Mouse (Mus musculus): ENCODE results near the gene Tspo. TPM values are rescaled to one million over a fixed set of nuclear protein-coding genes. Genes with fewer than 3 reads are reported as not detected.

Gene Tspo
- total RNA-seq, 2 experiments from 2014 or later, result 4.0 to 4.8 TPM

- no peak for DNase-seq (ENCODE audit: low spot score in 2 of 2)
- intact Hi-C loops (cut with DNase I), result no loop called here
These were observed 11.4 kb downstream of the Tspo start for GRCm38 (mm10) chr15:83574731-83575351.

DNA sequence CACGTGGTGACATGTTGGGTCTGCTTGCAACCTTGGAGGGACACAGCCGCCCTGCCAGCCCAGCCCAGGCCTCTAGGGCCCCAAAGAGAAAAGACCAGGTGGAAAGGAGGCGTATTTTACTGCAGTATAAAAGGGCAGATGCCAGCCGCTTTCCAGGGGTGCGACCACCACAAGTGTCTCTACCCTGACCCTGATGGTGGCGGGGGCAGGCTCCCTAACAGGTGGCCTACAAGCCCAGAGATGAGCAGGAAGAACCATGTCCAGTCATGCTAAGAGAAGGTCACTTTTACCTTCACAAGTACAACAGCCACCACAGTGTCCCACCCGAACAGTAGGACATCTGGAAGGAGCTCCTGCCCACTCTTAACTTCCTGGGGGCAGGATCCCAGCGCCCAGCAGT is 12.2 kb downstream of the Tspo start:
- no peak for DNase-seq (ENCODE audit: low spot score in 2 of 2)
- intact Hi-C loops (cut with DNase I), result no loop called here

DNA sequence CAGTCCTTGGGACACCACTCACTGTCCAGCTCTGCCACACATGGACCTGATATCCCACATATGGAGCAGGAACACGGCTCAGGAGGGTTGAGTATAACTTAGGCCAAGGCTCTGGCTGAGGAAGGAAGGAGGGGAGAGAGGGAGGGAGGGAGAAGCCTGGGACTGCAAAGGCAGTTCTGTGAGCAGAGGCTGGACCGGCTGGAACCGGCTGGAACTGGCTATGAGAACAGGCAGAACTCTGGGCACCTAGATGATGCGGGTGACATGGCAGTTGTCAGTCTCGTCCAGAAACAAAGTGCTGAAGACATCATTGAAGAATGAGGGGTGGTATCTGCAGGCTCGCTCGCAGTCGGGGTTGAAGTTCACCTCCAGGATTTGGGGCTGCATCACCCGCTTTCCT is 13.3 kb downstream of the Tspo start:
- intact Hi-C loops (cut with DNase I), result no loop called here

DNA sequence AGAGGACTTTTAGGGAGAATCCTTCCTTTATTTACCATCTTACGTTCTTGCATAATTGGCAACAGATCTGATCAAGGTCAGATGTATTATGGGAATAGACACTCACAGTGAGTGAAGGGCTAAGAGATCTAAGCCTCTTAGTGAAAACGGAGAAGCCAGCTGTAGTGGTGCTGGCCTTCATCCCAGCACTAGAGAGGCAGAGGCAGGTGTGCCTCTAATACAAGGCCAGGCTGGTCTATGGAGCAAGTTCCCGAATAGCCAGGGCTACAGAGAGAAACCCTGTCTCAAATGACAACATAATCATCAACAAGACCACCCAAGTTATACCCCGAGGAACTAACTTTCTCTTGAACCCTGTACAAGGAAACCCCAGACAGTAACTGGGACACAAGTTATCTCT is 19.5 kb downstream of the Tspo start:
- no peak for DNase-seq (ENCODE audit: low spot score in 2 of 2)
- intact Hi-C loops (cut with DNase I), result no loop called here

More for the DNA sequence above, 13.3 kb downstream of the Tspo start:
- no peak for DNase-seq (ENCODE audit: low spot score in 2 of 2)

- no peak for DNase-seq (ENCODE audit: low spot score in 2 of 2)
- intact Hi-C loops (cut with DNase I), result no loop called here
These were observed 20.2 kb downstream of the Tspo start for GRCm38 (mm10) chr15:83583419-83584156.

DNA sequence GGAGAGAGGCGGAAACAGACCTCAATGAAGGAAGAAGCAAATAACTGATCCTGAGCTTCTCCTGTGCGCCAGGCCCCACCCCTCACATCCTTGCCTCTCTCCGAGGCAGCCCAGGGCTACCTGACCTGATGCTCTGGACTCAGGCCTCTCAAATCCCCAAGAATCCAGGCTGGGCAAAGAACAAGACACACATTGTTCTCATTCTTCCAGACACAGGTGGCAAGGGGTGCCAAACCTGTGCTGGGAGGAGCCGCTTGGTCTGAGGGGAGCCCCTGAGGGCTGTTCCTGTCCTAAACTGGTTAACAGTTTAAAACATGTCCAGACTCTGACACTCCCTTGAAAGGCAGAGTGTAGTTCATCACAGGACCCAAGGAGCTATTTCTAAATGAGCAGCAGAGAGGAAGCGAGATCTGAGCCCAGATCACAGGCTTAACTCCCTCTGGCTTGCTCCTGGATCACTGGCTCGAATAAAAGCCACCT is 21.4 kb downstream of the Tspo start:
- DNase-seq (ENCODE audit: low spot score in 2 of 2), result no peak
- intact Hi-C loops (cut with DNase I), result no loop called here

DNA sequence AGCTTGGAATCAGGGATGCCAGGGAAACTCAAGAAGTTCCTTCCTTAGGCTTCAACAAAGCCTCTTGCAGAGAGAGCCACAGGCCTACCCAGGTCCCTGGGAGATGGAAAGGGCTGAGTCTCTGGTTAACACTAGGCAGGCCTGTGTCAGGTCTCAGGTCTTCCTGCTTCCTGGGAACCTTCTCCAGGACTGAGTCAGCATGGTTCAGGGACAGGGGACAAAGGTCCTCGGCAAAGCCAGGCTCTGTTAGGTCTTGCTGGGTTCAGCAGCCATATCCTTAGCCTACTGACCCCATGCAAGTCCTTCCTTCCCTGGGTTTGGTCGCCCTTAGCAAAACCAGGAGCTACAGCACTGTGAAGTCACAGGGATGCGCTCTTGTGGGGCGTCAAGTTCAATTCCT is 27.4 kb downstream of the Tspo start:
- DNase-seq (ENCODE audit: low spot score in 2 of 2), result no peak
- intact Hi-C loops (cut with DNase I), result no loop called here

DNA sequence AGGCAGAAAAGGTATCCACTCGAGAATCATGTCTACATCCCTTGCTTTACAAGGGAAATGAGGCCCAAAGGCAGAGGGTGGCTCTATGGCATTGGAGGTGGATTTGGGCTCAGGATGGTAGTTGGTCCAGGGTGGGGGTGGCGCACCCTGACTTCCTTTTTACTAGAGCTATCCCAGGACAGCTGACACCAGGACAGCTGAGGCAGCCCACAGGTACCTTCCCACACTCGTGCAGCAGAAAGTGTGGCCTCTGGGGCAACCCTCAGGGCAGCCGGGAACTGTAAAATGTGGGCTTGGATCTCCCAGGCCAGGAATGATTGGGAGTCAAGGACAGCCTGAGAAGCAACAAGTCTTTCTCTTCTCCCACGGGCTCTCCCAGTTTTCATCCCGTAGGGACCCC is 28.4 kb downstream of the Tspo start:
- intact Hi-C loops (cut with DNase I), result no loop called here
- no peak for DNase-seq (ENCODE audit: low spot score in 2 of 2)

GRCm38 (mm10) chr15:83592260-83593188 is 29.1 kb downstream of the Tspo start:
- intact Hi-C loops (cut with DNase I), result no loop called here
- no peak for DNase-seq (ENCODE audit: low spot score in 2 of 2)

GRCm38 (mm10) chr15:83593189-83593585 is 29.8 kb downstream of the Tspo start:
- no peak for DNase-seq (ENCODE audit: low spot score in 2 of 2)
- intact Hi-C loops (cut with DNase I), result no loop called here

DNA sequence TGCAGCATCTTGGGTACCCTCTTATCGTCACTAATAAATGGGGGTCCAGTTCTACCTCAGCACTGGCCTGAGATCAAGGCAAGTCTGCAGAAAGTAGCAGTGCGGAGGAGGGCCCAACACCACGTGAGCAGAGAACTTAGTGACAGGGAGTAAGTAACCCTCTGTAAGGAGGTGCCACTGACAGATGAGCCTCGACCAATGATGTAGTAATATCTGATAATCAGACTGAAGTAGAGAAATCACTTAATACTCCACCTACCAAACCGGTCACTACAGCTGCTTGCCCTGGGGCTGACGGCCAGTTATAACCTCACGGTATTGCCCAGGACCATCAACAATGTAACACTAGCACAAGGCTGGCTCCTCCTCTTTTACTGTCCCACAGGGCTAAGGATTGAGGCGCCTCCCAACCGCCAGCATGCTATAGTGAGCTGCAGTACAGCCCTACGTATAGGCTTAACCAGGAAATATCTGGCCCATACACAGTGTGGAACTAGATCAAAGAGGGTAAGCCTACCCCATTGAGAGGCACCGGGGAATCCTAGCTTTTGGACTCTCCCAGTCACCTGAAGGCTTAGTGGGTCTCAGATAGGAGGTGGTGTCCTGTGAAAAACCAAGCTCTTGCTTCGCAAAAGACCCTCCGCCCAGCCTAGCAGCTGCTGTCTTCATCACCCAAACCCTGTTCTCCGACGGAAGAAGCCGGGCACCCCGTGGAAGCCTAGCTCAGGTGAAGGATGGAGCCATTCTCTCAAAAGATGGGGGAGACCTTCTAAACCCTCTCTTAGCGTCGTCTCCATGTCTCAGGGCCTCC is 30.5 kb downstream of the Tspo start:
- no peak for DNase-seq (ENCODE audit: low spot score in 2 of 2)
- intact Hi-C loops (cut with DNase I), result no loop called here

DNA sequence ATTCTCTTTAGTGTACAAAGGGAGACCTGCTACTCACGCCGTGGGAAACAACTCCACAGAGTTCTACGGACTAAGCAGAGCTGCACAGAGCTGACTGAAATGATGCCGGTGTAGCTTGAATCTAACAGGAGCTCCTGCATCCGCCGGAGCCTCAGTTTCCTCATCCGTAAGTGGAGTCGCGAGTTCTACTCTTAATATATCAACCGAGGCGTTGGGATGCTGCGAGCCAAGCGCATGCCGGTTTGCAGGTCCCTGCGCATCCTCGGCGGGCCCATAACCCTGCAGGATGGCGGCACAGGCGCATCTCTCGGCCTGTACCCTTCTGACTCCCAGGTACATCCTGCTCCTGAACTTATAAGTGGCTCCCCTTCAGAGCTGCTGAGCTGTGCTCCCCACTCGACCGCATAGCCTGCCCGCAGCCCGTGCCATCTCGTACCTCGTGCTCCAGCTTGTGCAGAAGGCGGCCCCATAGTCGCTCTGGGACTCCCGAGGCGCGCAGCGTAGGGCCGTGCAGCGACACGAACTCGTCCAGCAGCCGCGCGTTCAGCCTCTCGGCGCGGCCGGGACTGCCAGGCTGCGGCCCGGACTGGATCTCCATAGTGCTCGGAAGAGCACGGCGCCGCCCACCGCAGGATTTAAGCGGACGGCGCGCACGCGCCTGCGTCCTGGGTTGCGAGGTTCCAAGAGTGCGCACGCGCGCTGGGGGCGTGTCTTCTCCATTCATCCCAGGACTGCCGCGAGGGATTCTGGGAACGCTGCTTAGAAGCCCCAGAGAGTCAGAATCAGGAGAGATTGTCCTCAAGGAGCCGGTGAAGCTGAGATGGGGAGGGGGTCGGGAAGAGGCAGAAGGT is 31.3 kb downstream of the Tspo start, which contains the start of gene Ttll12:
TSS of gene Ttll12 (minus strand) at position 645 of the 851 bp plus-strand sequence.
- DNase-seq (ENCODE audit: low spot score in 2 of 2), result peak; percentile 95 to 98
- intact Hi-C loops (cut with DNase I), result no loop called here

DNA sequence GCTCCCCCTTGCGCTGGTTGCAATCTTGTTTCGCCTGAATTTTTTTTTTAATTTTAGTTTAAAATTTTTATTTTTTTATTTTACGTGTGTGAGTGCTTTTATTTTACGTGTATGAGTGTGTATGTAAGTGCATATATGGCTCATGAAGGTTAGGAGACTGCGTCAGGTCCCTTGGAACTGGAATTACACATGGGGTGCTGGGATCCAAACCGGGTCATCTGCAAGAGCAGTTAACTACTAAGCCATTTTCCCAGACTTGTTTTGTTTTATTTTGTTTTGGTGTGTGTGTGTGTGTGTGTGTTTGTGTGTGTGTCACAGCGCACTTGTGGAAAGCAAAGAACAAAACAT is 31.9 kb downstream of the Tspo start:
- DNase-seq (ENCODE audit: low spot score in 2 of 2), result no peak
- intact Hi-C loops (cut with DNase I), result no loop called here

GRCm38 (mm10) chr15:83596833-83597232 is 33.4 kb downstream of the Tspo start:
- intact Hi-C loops (cut with DNase I), result no loop called here
- DNase-seq (ENCODE audit: low spot score in 2 of 2), result no peak

GRCm38 (mm10) chr15:83601185-83601584 is 37.8 kb downstream of the Tspo start:
- no peak for DNase-seq (ENCODE audit: low spot score in 2 of 2)
- intact Hi-C loops (cut with DNase I), result no loop called here

DNA sequence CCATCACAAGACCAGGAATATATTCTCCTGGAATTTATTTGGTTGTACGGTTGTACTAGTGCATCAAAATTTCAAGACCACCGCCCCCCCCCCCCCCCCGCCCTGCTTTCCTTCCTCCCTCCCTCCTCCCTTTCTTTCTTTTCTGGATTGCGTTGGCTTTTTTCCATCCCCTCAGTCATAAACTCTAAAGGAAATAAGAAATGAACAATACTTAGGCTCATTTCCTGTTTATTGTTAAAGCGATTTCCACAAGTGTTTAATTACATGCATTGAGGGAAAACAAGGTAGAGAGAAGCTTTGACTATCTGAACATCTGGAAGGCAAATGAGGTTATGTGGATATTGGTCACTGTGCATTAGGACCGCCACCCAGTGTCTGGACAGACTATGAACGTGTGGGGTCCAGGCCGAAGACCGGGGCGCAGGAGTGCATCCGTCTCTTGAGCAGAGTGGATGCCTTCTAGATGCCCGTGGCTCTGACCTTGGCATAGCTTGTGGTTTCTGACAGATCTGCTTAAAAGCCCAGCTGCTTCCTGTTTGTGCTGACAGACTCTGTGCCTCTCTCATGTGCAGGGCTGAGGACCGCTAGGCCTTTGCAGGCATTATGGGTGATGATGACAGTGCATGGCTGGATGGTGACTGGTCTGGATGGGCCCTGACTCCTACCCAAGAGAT is 39.1 kb downstream of the Tspo start:
- intact Hi-C loops (cut with DNase I), result no loop called here
- DNase-seq (ENCODE audit: low spot score in 2 of 2), result no peak

DNA sequence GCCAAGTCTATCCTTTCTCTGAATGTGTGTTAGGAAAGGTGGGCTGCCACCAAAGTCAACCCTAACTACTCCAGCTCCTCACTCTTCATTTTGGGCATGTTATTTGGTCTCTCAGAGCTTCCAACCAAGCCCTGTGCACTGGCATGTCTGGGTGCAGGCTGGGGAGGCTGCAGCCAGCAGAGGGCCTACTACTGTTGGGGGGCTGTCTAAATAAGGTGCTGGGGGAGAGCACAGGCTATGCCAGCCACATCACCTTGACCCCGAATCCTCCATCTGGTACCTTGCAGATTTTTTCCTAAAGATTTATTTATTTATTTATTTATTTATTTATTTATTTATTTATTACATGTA is 39.6 kb downstream of the Tspo start:
- intact Hi-C loops (cut with DNase I), result no loop called here
- no peak for DNase-seq (ENCODE audit: low spot score in 2 of 2)

DNA sequence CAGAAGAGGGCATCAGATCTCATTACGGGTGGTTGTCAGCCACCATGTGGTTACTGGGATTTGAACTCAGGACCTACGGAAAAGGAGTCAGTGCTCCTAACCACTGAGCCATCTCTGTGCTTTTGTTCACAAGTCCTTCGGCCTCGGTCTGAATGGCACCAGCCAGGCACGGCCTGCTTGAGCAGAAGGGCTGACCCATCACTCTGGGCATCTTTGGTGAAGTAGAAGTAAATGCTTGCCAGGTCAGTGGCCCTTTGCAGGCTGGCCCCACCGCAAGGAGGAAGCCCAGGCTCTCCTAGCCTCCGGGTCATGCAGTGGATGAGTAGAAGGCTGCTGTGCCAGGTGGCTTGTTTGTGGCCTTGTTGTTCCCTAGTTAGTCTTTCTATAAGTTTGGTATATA is 40.0 kb downstream of the Tspo start:
- DNase-seq (ENCODE audit: low spot score in 2 of 2), result no peak
- intact Hi-C loops (cut with DNase I), result no loop called here

Measured in left cerebral cortex, postnatal 25 days (tissue).